Mouse (Mus musculus) layer of hippocampus, postnatal 14 days (tissue): ENCODE measurements around the gene Aldh18a1. TPM values are rescaled to one million over a fixed set of nuclear protein-coding genes. Genes with fewer than 3 reads are reported as not detected.
A peak's percentile ranks its signal among the peaks of the same experiment; 100 is the strongest.
"Not testable (repeated sequence)": the region's sequence is repeated elsewhere in the genome, so short reads cannot be mapped to it uniquely, and the experiment has no call there.

Experiments
- DNase-seq, 2 experiments: peaks; one replicate each; pipeline ENCODE4 v3.0.0; 2021 to 2022; ENCODE audit warnings: low spot score in 2 of 2, mixed read lengths in 1 of 2
- total RNA-seq, 2 experiments: library from RNA; stranded (reverse); gene quantifications; 2 replicates each; pipeline ENCODE4 v1.2.3; 2021

The Aldh18a1 gene
- total RNA-seq, 2 experiments from 2014 or later, result 22.6 to 29.3 TPM

- DNase-seq, result peak in 1 of 2 experiments; percentile 20
These were observed 571 bp downstream of the Aldh18a1 start for GRCm38 (mm10) chr19:40587491-40588292.

GRCm38 (mm10) chr19:40586908-40587307 lies 1.4 kb downstream of the Aldh18a1 start:
- no peak for DNase-seq

- DNase-seq, result no peak
These were observed 6.6 kb downstream of the Aldh18a1 start for GRCm38 (mm10) chr19:40581662-40582061.

- DNase-seq, result no peak
These were observed 7.4 kb downstream of the Aldh18a1 start for GRCm38 (mm10) chr19:40580902-40581301.

GRCm38 (mm10) chr19:40575438-40575837 lies 12.8 kb downstream of the Aldh18a1 start:
- no peak for DNase-seq

GRCm38 (mm10) chr19:40570726-40571125 lies 17.5 kb downstream of the Aldh18a1 start:
- no peak for DNase-seq

GRCm38 (mm10) chr19:40567616-40568015 lies 20.6 kb downstream of the Aldh18a1 start:
- DNase-seq, result no peak

GRCm38 (mm10) chr19:40563880-40564645 lies 24.2 kb downstream of the Aldh18a1 start:
- DNase-seq, result no peak

- DNase-seq, result not testable (repeated sequence)
These were observed 26.7 kb downstream of the Aldh18a1 start for GRCm38 (mm10) chr19:40561521-40561920.

- no peak for DNase-seq
These were observed 32.2 kb downstream of the Aldh18a1 start for GRCm38 (mm10) chr19:40556029-40556428.

- no peak for DNase-seq
These were observed 33.1 kb downstream of the Aldh18a1 start for GRCm38 (mm10) chr19:40555136-40555535.

GRCm38 (mm10) chr19:40554343-40554742 lies 33.9 kb downstream of the Aldh18a1 start:
- DNase-seq, result no peak

- no peak for DNase-seq
These were observed 34.4 kb downstream of the Aldh18a1 start for GRCm38 (mm10) chr19:40553849-40554248.

- DNase-seq, result no peak
These were observed 35.1 kb downstream of the Aldh18a1 start for GRCm38 (mm10) chr19:40553014-40553789.

- DNase-seq, result no peak
These were observed 38.6 kb downstream of the Aldh18a1 start for GRCm38 (mm10) chr19:40549516-40550135.

- DNase-seq, result no peak
These were observed 39.3 kb downstream of the Aldh18a1 start for GRCm38 (mm10) chr19:40548796-40549515.

- DNase-seq, result no peak
These were observed 39.9 kb downstream of the Aldh18a1 start for GRCm38 (mm10) chr19:40548386-40548785.

- DNase-seq, result peak; percentile 67 to 84
These were observed 43.4 kb downstream of the Aldh18a1 start for GRCm38 (mm10) chr19:40544856-40545255.

GRCm38 (mm10) chr19:40542776-40543175 lies 45.5 kb downstream of the Aldh18a1 start:
- no peak for DNase-seq

GRCm38 (mm10) chr19:40536526-40536925 lies 51.7 kb downstream of the Aldh18a1 start:
- no peak for DNase-seq
